Mouse (Mus musculus) inflammation-experienced regulatory T-cells (primary cell): ENCODE measurements around the gene Igsf1. TPM values are rescaled to one million over a fixed set of nuclear protein-coding genes. Genes with fewer than 3 reads are reported as not detected.

Experiments used
- polyA plus RNA-seq, 2 experiments: library from polyadenylated mRNA; unstranded; fragments of 100-300 nt; shearing (Covaris generic); gene quantifications; one replicate each; pipeline ENCODE4 v1.2.1; 2017

Igsf1 gene
- polyA plus RNA-seq, result under 1 TPM; 0.17 to 0.56 TPM

DNA sequence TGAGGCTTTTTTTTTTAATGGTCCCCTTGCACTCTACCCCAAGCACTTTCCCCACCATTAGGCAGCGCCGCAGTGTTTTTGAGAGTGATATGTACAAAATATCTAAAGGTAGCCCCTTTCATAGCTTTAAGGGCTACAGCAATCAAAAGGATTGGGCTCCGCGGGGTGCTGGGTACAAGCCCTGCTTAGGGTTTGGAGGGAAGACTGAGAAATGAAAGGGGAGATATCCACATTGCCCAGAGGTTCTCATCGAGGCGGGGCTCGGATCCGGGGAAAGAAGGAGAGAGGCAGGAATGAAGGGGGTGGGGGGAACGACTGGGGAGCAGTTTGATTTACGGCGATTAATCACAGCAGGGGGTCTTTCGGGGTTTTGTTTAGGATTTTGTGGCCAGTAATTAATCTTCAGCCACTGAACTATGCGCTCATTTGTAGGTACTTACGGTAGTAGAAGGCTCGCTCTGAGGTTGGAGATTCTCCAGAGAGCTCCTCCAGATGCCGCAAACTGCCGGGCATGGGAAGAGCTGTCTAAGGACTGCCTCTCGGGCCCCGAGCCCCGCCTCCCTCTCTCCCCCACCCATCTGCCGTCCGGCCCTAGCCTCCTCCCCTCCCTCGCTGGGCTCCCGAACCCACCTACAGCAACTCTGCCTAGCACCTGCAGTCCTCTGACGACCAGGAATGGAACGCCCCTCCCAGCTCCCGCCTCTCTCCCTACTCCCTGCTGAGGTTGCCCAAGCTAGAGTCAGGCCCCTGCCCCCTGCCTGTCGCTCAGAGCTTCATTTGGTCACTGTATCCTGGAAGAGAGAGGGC, at the start of gene Igsf1:
Igsf1 (minus strand) TSS at position 537 of the 807 bp plus-strand sequence.

DNA sequence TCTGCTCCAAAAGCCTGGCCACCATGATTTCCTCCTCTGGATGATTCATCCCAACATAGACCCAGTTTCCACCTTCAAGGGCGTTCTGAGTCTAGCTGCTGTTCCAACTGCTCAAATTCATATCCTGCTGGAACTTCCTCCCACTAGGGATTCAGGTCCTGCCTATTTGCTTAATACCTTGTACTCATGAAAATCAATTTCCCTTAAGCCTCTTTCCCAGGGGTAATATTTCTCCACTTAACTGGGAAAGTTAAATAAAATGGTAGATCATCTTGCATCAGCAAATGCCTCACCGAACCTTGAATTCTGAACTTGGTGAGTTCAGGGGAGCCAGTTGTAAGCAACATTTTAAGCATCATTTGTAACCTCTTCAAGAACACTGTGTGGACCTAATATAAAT, 62.6 kb downstream of the Igsf1 start, which contains the start of gene Olfr1321:
Olfr1321 (minus strand) TSS at position 101 of the 400 bp plus-strand sequence.

Other genes starting within 250 kb of the Igsf1 start
- not detected for gene Olfr1320, start 125.4 kb downstream of the Igsf1 start, polyA plus RNA-seq
- gene Olfr1321, start 62.7 kb downstream of the Igsf1 start, polyA plus RNA-seq, result not detected
- 1 to 10 TPM in 1 of 2 experiments, under 1 TPM in 1; 0.35 to 1.6 TPM for gene Olfr1322, start 93.7 kb upstream of the Igsf1 start, polyA plus RNA-seq
- gene Olfr1323, start 221.6 kb upstream of the Igsf1 start, polyA plus RNA-seq, result not detected